Mouse (Mus musculus): ENCODE measurements at regions not wholly inside any gene's neighbourhood (a gene's known extent, or its start where the extent isn't known, plus 50 kb on each side); places are given as distances from the start of the nearest gene placed in this dataset.

- peak; percentile 77; the same call in 1 of the 2 replicates for TF ChIP-seq MEF2A (IDR thresholded peaks at IDR 0.05; ENCODE audit: borderline replicate concordance, low read depth, low read length)
- 0 out of 2 replicates have a peak, but pooled peaks have one; percentile 35 for TF ChIP-seq IRF4 (IDR thresholded peaks at IDR 0.05; ENCODE audit: low read depth, low read length)
- TF ChIP-seq EP300 (IDR thresholded peaks at IDR 0.05; ENCODE audit: low read length), result peak; percentile 92
- TF ChIP-seq TBP (conservative IDR thresholded peaks at IDR 0.05; ENCODE audit: low read depth, low read length), result no peak
- TF ChIP-seq JUN (IDR thresholded peaks at IDR 0.05; ENCODE audit: insufficient read depth, low read depth, low read length), result peak; percentile 94
- TF ChIP-seq CTCF (conservative IDR thresholded peaks at IDR 0.05 in 1 of 2, IDR thresholded peaks at IDR 0.05 in 1 of 2; ENCODE audit: low read depth in 2 of 2, low read length in 2 of 2), result no peak
- peak; percentile 94 for TF ChIP-seq JUND (conservative IDR thresholded peaks at IDR 0.05; ENCODE audit: low read depth, low read length)
- TF ChIP-seq ETS1 (conservative IDR thresholded peaks at IDR 0.05; ENCODE audit: low read depth, low read length), result peak; percentile 62; the same call in 1 of the 2 replicates
- dilution Hi-C loops (cut with MboI; ENCODE audit: extremely low pct_ligation_motif_present, extremely low pct_unique_long_range_greater_than_20kb, low sequenced_read_pairs), result no loop called here
- Histone ChIP-seq H3K4me3 (replicated peaks in 1 of 3; ENCODE audit: low read depth in 2 of 3, low read length in 2 of 3, poor library complexity in 1 of 3) (no peak overlapping the region), H3K27ac (ENCODE audit: insufficient read depth, low read depth) (no peak overlapping the region), H3K79me2 (replicated peaks; ENCODE audit: control insufficient read depth, extremely low read depth, insufficient read depth, poor library complexity, severe bottlenecking) (no peaks in the 10 kb centered on the region), H3K9me3 (replicated peaks; ENCODE audit: low read length) (no peaks in the 10 kb centered on the region), H3K9ac (ENCODE audit: insufficient read depth, low read depth) (no peak overlapping the region), H3K27me3 (replicated peaks) (no peaks in the 10 kb centered on the region), H3K36me3 (replicated peaks in 1 of 2; ENCODE audit: control insufficient read depth in 1 of 2, insufficient read depth in 1 of 2, low read length in 1 of 2) (no peaks in the 10 kb centered on the region), H3K4me1 (ENCODE audit: control insufficient read depth in 1 of 2, insufficient read depth in 2 of 2) (no peaks in the 10 kb centered on the region), H3K4me2 (ENCODE audit: insufficient read depth, low read depth, poor library complexity, severe bottlenecking) (no peak overlapping the region)
- DNase-seq (ENCODE audit: extremely low read depth), result peak; percentile 72
- in situ Hi-C loops (cut with MboI; ENCODE audit: low pct_ligation_motif_present, low pct_unique_long_range_greater_than_20kb, low sequenced_read_pairs), result no loop called here
Measured at GRCm38 (mm10) chr14:52553399-52553798, 57.9 kb upstream of the Olfr1507 start.

- no peaks in the 10 kb centered on the region for H3K36me3 ChIP-seq (replicated peaks in 1 of 2; ENCODE audit: control insufficient read depth in 1 of 2, insufficient read depth in 1 of 2, low read length in 1 of 2)
- TF ChIP-seq EP300 (IDR thresholded peaks at IDR 0.05; ENCODE audit: low read length) (peak; percentile 44), MAFK (IDR thresholded peaks at IDR 0.05; ENCODE audit: insufficient replicate concordance, low read length) (no peak), E2F4 (IDR thresholded peaks at IDR 0.05; ENCODE audit: insufficient replicate concordance, low read depth, low read length) (no peak), ZNF384 (IDR thresholded peaks at IDR 0.05; ENCODE audit: low read depth, low read length) (no peak), HCFC1 (IDR thresholded peaks at IDR 0.05; ENCODE audit: low read depth, low read length) (no peak), KAT2A (IDR thresholded peaks at IDR 0.05; ENCODE audit: insufficient replicate concordance, low read length) (no peak), ZKSCAN1 (IDR thresholded peaks at IDR 0.05; ENCODE audit: borderline replicate concordance, low read depth, low read length) (no peak), ZMIZ1 (IDR thresholded peaks at IDR 0.05; ENCODE audit: low read depth, low read length) (no peak), POLR2AphosphoS2 (IDR thresholded peaks at IDR 0.05; ENCODE audit: low read depth, low read length) (no peak), NELFE (IDR thresholded peaks at IDR 0.05; ENCODE audit: low read depth, low read length) (no peak), MAZ (IDR thresholded peaks at IDR 0.05; ENCODE audit: low read depth, low read length) (no peak), UBTF (IDR thresholded peaks at IDR 0.05; ENCODE audit: low read depth, low read length) (no peak), CTCF (conservative IDR thresholded peaks at IDR 0.05 in 1 of 2, IDR thresholded peaks at IDR 0.05 in 1 of 2; ENCODE audit: low read depth in 2 of 2, low read length in 2 of 2) (peak in 1 of 2 experiments; percentile 9; a peak in 1 of 4 replicates), ZC3H11A (IDR thresholded peaks at IDR 0.05; ENCODE audit: low read depth, low read length) (no peak), POLR2A (IDR thresholded peaks at IDR 0.05; ENCODE audit: low read depth, low read length) (no peak), JUN (IDR thresholded peaks at IDR 0.05; ENCODE audit: insufficient read depth, low read depth, low read length) (no peak)
- no peak overlapping the region for H3K4me3 ChIP-seq (replicated peaks in 1 of 3; ENCODE audit: low read depth in 2 of 3, low read length in 2 of 3, poor library complexity in 1 of 3)
- dilution Hi-C loops (cut with MboI; ENCODE audit: extremely low pct_ligation_motif_present, extremely low pct_unique_long_range_greater_than_20kb, low sequenced_read_pairs) (no loop called here), in situ Hi-C loops (cut with MboI; ENCODE audit: low pct_ligation_motif_present, low pct_unique_long_range_greater_than_20kb, low sequenced_read_pairs) (no loop called here)
- peak; percentile 75 for DNase-seq (ENCODE audit: extremely low read depth)
- peaks cover 0 to 9% of the 10 kb centered on the region in 2 experiments; a peak in 1 of 4 replicates for H3K4me1 ChIP-seq (ENCODE audit: control insufficient read depth in 1 of 2, insufficient read depth in 2 of 2)
- H3K27ac ChIP-seq (ENCODE audit: insufficient read depth, low read depth), result no peak overlapping the region
- no peak overlapping the region for H3K9ac ChIP-seq (ENCODE audit: insufficient read depth, low read depth)
- H3K79me2 ChIP-seq (replicated peaks; ENCODE audit: control insufficient read depth, extremely low read depth, insufficient read depth, poor library complexity, severe bottlenecking), result no peaks in the 10 kb centered on the region
- no peaks in the 10 kb centered on the region for H3K9me3 ChIP-seq (replicated peaks; ENCODE audit: low read length)
- H3K27me3 ChIP-seq (replicated peaks), result no peaks in the 10 kb centered on the region
- H3K4me2 ChIP-seq (ENCODE audit: insufficient read depth, low read depth, poor library complexity, severe bottlenecking), result no peak overlapping the region
Measured at GRCm38 (mm10) chr14:52547933-52548332, 52.4 kb upstream of the Olfr1507 start.
